Mouse (Mus musculus) thymus, postnatal 14 days (tissue): ENCODE measurements at regions not wholly inside any gene's neighbourhood (a gene's known extent, or its start where the extent isn't known, plus 50 kb on each side); places are given as distances from the start of the nearest gene placed in this dataset.
A peak's percentile ranks its signal among the peaks of the same experiment; 100 is the strongest.

Source experiments
- DNase-seq: peaks from one replicate; pipeline ENCODE4 v3.0.0; 2021

GRCm38 (mm10) chr14:76247664-76248063 is 137.0 kb downstream of the Nufip1 start:
- peak; percentile 56 for DNase-seq

- DNase-seq: no peak
Measured at GRCm38 (mm10) chr14:76253850-76254249, 143.2 kb downstream of the Nufip1 start.

- no peak for DNase-seq
Measured at GRCm38 (mm10) chr14:76254565-76255501, 144.1 kb downstream of the Nufip1 start.

- no peak for DNase-seq
Measured at GRCm38 (mm10) chr14:76255971-76256370, 145.3 kb downstream of the Nufip1 start.

- no peak for DNase-seq
Measured at GRCm38 (mm10) chr14:76258626-76259025, 147.9 kb downstream of the Nufip1 start.

GRCm38 (mm10) chr14:76260628-76261293 is 150.1 kb downstream of the Nufip1 start:
- no peak for DNase-seq

- no peak for DNase-seq
Measured at GRCm38 (mm10) chr14:76263682-76264081, 151.1 kb upstream of the Tsc22d1 start.

GRCm38 (mm10) chr14:76265819-76266218 is 148.9 kb upstream of the Tsc22d1 start:
- no peak for DNase-seq

GRCm38 (mm10) chr14:76266249-76266648 is 148.5 kb upstream of the Tsc22d1 start:
- DNase-seq: no peak

GRCm38 (mm10) chr14:76267091-76267490 is 147.7 kb upstream of the Tsc22d1 start:
- DNase-seq: no peak

- no peak for DNase-seq
Measured at GRCm38 (mm10) chr14:76271190-76271589, 143.6 kb upstream of the Tsc22d1 start.

- no peak for DNase-seq
Measured at GRCm38 (mm10) chr14:76272840-76273239, 141.9 kb upstream of the Tsc22d1 start.

- DNase-seq: no peak
Measured at GRCm38 (mm10) chr14:76276655-76277054, 138.1 kb upstream of the Tsc22d1 start.

- no peak for DNase-seq
Measured at GRCm38 (mm10) chr14:76278751-76279450, 135.9 kb upstream of the Tsc22d1 start.

GRCm38 (mm10) chr14:76279561-76279960 is 135.2 kb upstream of the Tsc22d1 start:
- DNase-seq: no peak

GRCm38 (mm10) chr14:76281867-76282266 is 132.9 kb upstream of the Tsc22d1 start:
- no peak for DNase-seq

GRCm38 (mm10) chr14:76287768-76288167 is 127.0 kb upstream of the Tsc22d1 start:
- DNase-seq: no peak

- no peak for DNase-seq
Measured at GRCm38 (mm10) chr14:76290401-76291018, 124.3 kb upstream of the Tsc22d1 start.

GRCm38 (mm10) chr14:76292211-76292610 is 122.5 kb upstream of the Tsc22d1 start:
- DNase-seq: no peak

GRCm38 (mm10) chr14:76295411-76296169 is 119.2 kb upstream of the Tsc22d1 start:
- DNase-seq: no peak

- no peak for DNase-seq
Measured at GRCm38 (mm10) chr14:76297864-76298263, 116.9 kb upstream of the Tsc22d1 start.

GRCm38 (mm10) chr14:76302322-76302991 is 112.3 kb upstream of the Tsc22d1 start:
- DNase-seq: no peak
